Comparison of ENCODE assay signal across 14 mouse cellular contexts in the genomic region with DNA sequence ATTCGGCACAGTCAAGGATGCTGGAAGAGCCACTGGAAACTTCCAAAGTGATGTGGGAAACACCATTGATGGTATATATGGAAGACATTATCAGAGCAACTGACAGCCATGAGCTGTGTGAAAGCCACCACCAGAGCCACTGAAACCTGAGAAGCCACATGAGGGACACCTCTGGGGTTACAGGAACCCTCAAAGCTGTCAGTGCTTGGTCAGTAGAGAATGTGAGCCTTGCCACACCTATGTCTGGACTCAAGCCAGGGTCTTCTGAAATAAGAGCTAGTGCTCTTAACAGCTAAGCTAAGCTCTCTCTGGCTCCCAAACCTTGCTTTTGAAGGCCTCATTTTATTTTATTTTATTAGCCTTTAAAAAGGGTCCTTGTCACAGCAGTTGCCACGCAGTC.
DNase-seq lines count a peak whose midpoint lies in the region; ATAC-seq and TF ChIP-seq lines count a peak whose summit lies in the region.
"Had no signal": no experiment of that assay in that cellular context is flagged by ENCODE, and none has a peak within 500 bp of the region (broad histone marks: within the 10 kb centered on the region; RNA-seq: fewer than 3 reads in every experiment).

No protein-coding gene starts in this region.

- TF ChIP-seq CTCF in cortical plate, adult 2 months (IDR thresholded peaks at IDR 0.05; ENCODE audit: extremely low read depth, insufficient read depth, low read length): no peak

- H3K4me2 ChIP-seq in forebrain, embryonic 11.5 days (ENCODE audit: low read depth, low read length, severe bottlenecking): peak overlapping the region; percentile 46; the same call in 1 of the 2 replicates
- peak overlapping the region; percentile 50 for H3K4me2 ChIP-seq in hindbrain, embryonic 12.5 days (replicated peaks)
- H3K4me2 ChIP-seq in midbrain, embryonic 11.5 days: peak overlapping the region; percentile 53
- H3K4me2 ChIP-seq: limb, embryonic 15.5 days had no signal

- H3K9ac ChIP-seq in forebrain, embryonic 11.5 days (ENCODE audit: low read length): no peak overlapping the region
- H3K9ac ChIP-seq in hindbrain, embryonic 12.5 days: no peak overlapping the region
- peak overlapping the region; percentile 45 for H3K9ac ChIP-seq in midbrain, embryonic 11.5 days (ENCODE audit: low read length)
- H3K9ac ChIP-seq: limb, embryonic 15.5 days; liver, postnatal 0 days had no signal

- no peaks in the 10 kb centered on the region for H3K9me3 ChIP-seq in forebrain, embryonic 11.5 days (ENCODE audit: control insufficient read depth, low read length)
- H3K9me3 ChIP-seq in hindbrain, embryonic 12.5 days (replicated peaks): no peaks in the 10 kb centered on the region
- H3K9me3 ChIP-seq in midbrain, embryonic 11.5 days (ENCODE audit: control insufficient read depth, low read length): no peaks in the 10 kb centered on the region
- H3K9me3 ChIP-seq: limb, embryonic 15.5 days had no signal

- no peak for DNase-seq in forebrain, embryonic 11.5 days (ENCODE audit: low spot score)
- peak; percentile 91 for DNase-seq in midbrain, embryonic 11.5 days (ENCODE audit: low spot score, missing footprints)
- no peak for DNase-seq in embryo, embryonic 10 days (ENCODE audit: low spot score)
- DNase-seq in adipocyte (ENCODE audit: low spot score): no peak
- no peak for DNase-seq in left cerebral cortex, postnatal 36 days (ENCODE audit: low spot score in 2 of 2)
- DNase-seq in adrenal gland, postnatal 25 days: no peak
- DNase-seq: gastrocnemius, adult 2 months; heart, adult 2 months; liver, postnatal 0 days had no signal

- H3K27ac ChIP-seq in cortical plate, adult 2 months (ENCODE audit: insufficient read depth, low read length): 0 out of 2 replicates have a peak overlapping the region, but pooled peaks have one; percentile 71
- H3K27ac ChIP-seq in forebrain, embryonic 11.5 days (ENCODE audit: low read depth, low read length): peak overlapping the region; percentile 25; the same call in 1 of the 2 replicates
- H3K27ac ChIP-seq in hindbrain, embryonic 12.5 days: peak overlapping the region; percentile 96
- H3K27ac ChIP-seq in midbrain, embryonic 11.5 days (ENCODE audit: low read depth, low read length): peak overlapping the region; percentile 98
- H3K27ac ChIP-seq: gastrocnemius, adult 2 months; heart, adult 2 months; limb, embryonic 15.5 days had no signal

- intact Hi-C loops in left cerebral cortex, postnatal 36 days (cut with DNase I): loop anchor here (10.0 kb wide), 1 partner anchor 191 kb away; no protein-coding TSS in a partner anchor

- H3K27me3 ChIP-seq in forebrain, embryonic 11.5 days (ENCODE audit: control insufficient read depth, insufficient read depth, low read length): no peaks in the 10 kb centered on the region
- no peaks in the 10 kb centered on the region; the same call in 1 of the 2 replicates for H3K27me3 ChIP-seq in hindbrain, embryonic 12.5 days
- no peaks in the 10 kb centered on the region for H3K27me3 ChIP-seq in midbrain, embryonic 11.5 days (ENCODE audit: control insufficient read depth, insufficient read depth, low read length)
- H3K27me3 ChIP-seq: limb, embryonic 15.5 days had no signal

- ATAC-seq in forebrain, embryonic 11.5 days (replicated peaks; ENCODE audit: low FRiP score): no peak
- no peak for ATAC-seq in hindbrain, embryonic 12.5 days (ENCODE audit: low FRiP score)
- no peak for ATAC-seq in midbrain, embryonic 11.5 days (ENCODE audit: low FRiP score)
- ATAC-seq: intestine, postnatal 0 days; liver, postnatal 0 days had no signal

- peaks cover 11% of the 10 kb centered on the region for H3K4me1 ChIP-seq in cortical plate, adult 2 months (ENCODE audit: control insufficient read depth, insufficient read depth, low read length)
- H3K4me1 ChIP-seq in forebrain, embryonic 11.5 days (replicated peaks; ENCODE audit: control insufficient read depth, insufficient read depth, low read length): peaks cover 27% of the 10 kb centered on the region
- H3K4me1 ChIP-seq in hindbrain, embryonic 12.5 days: peaks cover 55% of the 10 kb centered on the region
- H3K4me1 ChIP-seq in midbrain, embryonic 11.5 days (ENCODE audit: control insufficient read depth, insufficient read depth, low read length): peaks cover 64% of the 10 kb centered on the region

- WGBS in forebrain, embryonic 11.5 days: 91% methylated on average over 2 of the region's 2 CpGs
- 76% methylated on average over 2 of the region's 2 CpGs for WGBS in hindbrain, embryonic 12.5 days
- 70% methylated on average over 2 of the region's 2 CpGs for WGBS in midbrain, embryonic 11.5 days

- no peaks in the 10 kb centered on the region for H3K36me3 ChIP-seq in forebrain, embryonic 11.5 days (ENCODE audit: control insufficient read depth, insufficient read depth, low read length)
- no peaks in the 10 kb centered on the region for H3K36me3 ChIP-seq in hindbrain, embryonic 12.5 days
- no peaks in the 10 kb centered on the region for H3K36me3 ChIP-seq in midbrain, embryonic 11.5 days (ENCODE audit: control insufficient read depth, insufficient read depth, low read length)
- H3K36me3 ChIP-seq: limb, embryonic 15.5 days had no signal

- TF ChIP-seq POLR2A in cortical plate, adult 2 months (IDR thresholded peaks at IDR 0.05; ENCODE audit: extremely low read depth, insufficient read depth, low read length): no peak

- H3K4me3 ChIP-seq in cortical plate, adult 2 months (ENCODE audit: insufficient read depth, low read length): no peak overlapping the region
- no peak overlapping the region for H3K4me3 ChIP-seq in forebrain, embryonic 11.5 days (ENCODE audit: low read depth, low read length)
- H3K4me3 ChIP-seq in hindbrain, embryonic 12.5 days: no peak overlapping the region
- peak overlapping the region; percentile 23; the same call in 1 of the 2 replicates for H3K4me3 ChIP-seq in midbrain, embryonic 11.5 days (ENCODE audit: low read depth, low read length)
- H3K4me3 ChIP-seq: erythroblast, embryonic 14.5 days; gastrocnemius, adult 2 months; heart, adult 2 months; limb, embryonic 15.5 days had no signal

Comparison
In these comparisons a context has a peak if more than half of its experiments do, and no peak if none do; other contexts are left out.
1. H3K27ac ChIP-seq: peak in every context shown above with its lines; median percentile 98 in midbrain, embryonic 11.5 days; 96 in hindbrain, embryonic 12.5 days; 71 in cortical plate, adult 2 months; 25 in forebrain, embryonic 11.5 days.